Mouse (Mus musculus): ENCODE results near the gene Ryk. TPM values are rescaled to one million over a fixed set of nuclear protein-coding genes. Genes with fewer than 3 reads are reported as not detected.

Ryk gene
- total and polyA plus RNA-seq, 2 experiments from 2014 or later, result 8.8 to 66.1 TPM

GRCm38 (mm10) chr9:102834414-102834741 lies 339 bp upstream of the Ryk start:
- Histone ChIP-seq H3K4me1 (ENCODE audit: control insufficient read depth, insufficient read depth) (0 out of 2 replicates have a peak, but pooled peaks cover 6% of the 10 kb centered on the region), H3K27me3 (ENCODE audit: control insufficient read depth, insufficient read depth, low read length) (no peaks in the 10 kb centered on the region), H3K9me3 (replicated peaks; ENCODE audit: control insufficient read depth, low read length) (no peaks in the 10 kb centered on the region), H3K9ac (replicated peaks; ENCODE audit: low read depth, low read length) (peak overlapping the region; percentile 98), H3K4me2 (ENCODE audit: low read depth, low read length) (peak overlapping the region; percentile 91), H3K36me3 (replicated peaks; ENCODE audit: control insufficient read depth, insufficient read depth, low read length) (no peaks in the 10 kb centered on the region), H3K4me3 (ENCODE audit: low read depth, low read length) (peak overlapping the region; percentile 96), H3K27ac (ENCODE audit: low read depth) (peak overlapping the region; percentile 87; the same call in 1 of the 2 replicates)
- DNase-seq (ENCODE audit: low spot score), result no peak
- ATAC-seq (ENCODE audit: insufficient read depth, low read depth), result no peak
- TF ChIP-seq CTCF (IDR thresholded peaks at IDR 0.05; ENCODE audit: low read depth) (no peak), EP300 (IDR thresholded peaks at IDR 0.05; ENCODE audit: low read depth) (no peak)
- 19% methylated on average over 10 of the region's 10 CpGs for WGBS

- H3K36me3 ChIP-seq (replicated peaks; ENCODE audit: control insufficient read depth, insufficient read depth, low read length), result no peaks in the 10 kb centered on the region
- H3K9ac ChIP-seq (replicated peaks; ENCODE audit: low read depth, low read length), result 0 out of 2 replicates have a peak overlapping the region, but pooled peaks have one; percentile 98
- H3K9me3 ChIP-seq (replicated peaks; ENCODE audit: control insufficient read depth, low read length), result no peaks in the 10 kb centered on the region
- peak overlapping the region; percentile 96 for H3K4me3 ChIP-seq (ENCODE audit: low read depth, low read length)
- no peaks in the 10 kb centered on the region for H3K27me3 ChIP-seq (ENCODE audit: control insufficient read depth, insufficient read depth, low read length)
- no peak overlapping the region for H3K27ac ChIP-seq (ENCODE audit: low read depth)
- TF ChIP-seq CTCF (IDR thresholded peaks at IDR 0.05; ENCODE audit: low read depth) (no peak), EP300 (IDR thresholded peaks at IDR 0.05; ENCODE audit: low read depth) (no peak)
- WGBS, result 51% methylated on average over 9 of the region's 9 CpGs
- peak overlapping the region; percentile 91 for H3K4me2 ChIP-seq (ENCODE audit: low read depth, low read length)
- peaks cover 23% of the 10 kb centered on the region for H3K4me1 ChIP-seq (ENCODE audit: control insufficient read depth, insufficient read depth)
- ATAC-seq (ENCODE audit: insufficient read depth, low read depth), result no peak
- no peak for DNase-seq (ENCODE audit: low spot score)
Observed at GRCm38 (mm10) chr9:102836279-102836678, 1.6 kb downstream of the Ryk start.

GRCm38 (mm10) chr9:102840792-102841778 lies 6.4 kb downstream of the Ryk start:
- Histone ChIP-seq H3K4me1 (ENCODE audit: control insufficient read depth, insufficient read depth) (peaks cover 53% of the 10 kb centered on the region), H3K27me3 (ENCODE audit: control insufficient read depth, insufficient read depth, low read length) (no peaks in the 10 kb centered on the region), H3K27ac (ENCODE audit: low read depth) (peak overlapping the region; percentile 47), H3K4me3 (ENCODE audit: low read depth, low read length) (no peak overlapping the region), H3K4me2 (ENCODE audit: low read depth, low read length) (0 out of 2 replicates have a peak overlapping the region, but pooled peaks have one; percentile 7), H3K36me3 (replicated peaks; ENCODE audit: control insufficient read depth, insufficient read depth, low read length) (no peaks in the 10 kb centered on the region), H3K9ac (replicated peaks; ENCODE audit: low read depth, low read length) (no peak overlapping the region), H3K9me3 (replicated peaks; ENCODE audit: control insufficient read depth, low read length) (no peaks in the 10 kb centered on the region)
- ATAC-seq (ENCODE audit: insufficient read depth, low read depth), result peak; percentile 42; the same call in 1 of the 2 replicates
- TF ChIP-seq EP300 (IDR thresholded peaks at IDR 0.05; ENCODE audit: low read depth) (no peak), CTCF (IDR thresholded peaks at IDR 0.05; ENCODE audit: low read depth) (no peak)
- no peak for DNase-seq (ENCODE audit: low spot score)
- WGBS, result 19% methylated on average over 16 of the region's 16 CpGs

- DNase-seq (ENCODE audit: low spot score), result no peak
- no peak overlapping the region for H3K4me2 ChIP-seq (ENCODE audit: low read depth, low read length)
- no peak overlapping the region for H3K4me3 ChIP-seq (ENCODE audit: low read depth, low read length)
- H3K9ac ChIP-seq (replicated peaks; ENCODE audit: low read depth, low read length), result no peak overlapping the region
- no peaks in the 10 kb centered on the region for H3K9me3 ChIP-seq (replicated peaks; ENCODE audit: control insufficient read depth, low read length)
- 23% methylated on average over 1 of the region's 1 CpGs for WGBS
- no peak overlapping the region for H3K27ac ChIP-seq (ENCODE audit: low read depth)
- no peak for TF ChIP-seq CTCF (IDR thresholded peaks at IDR 0.05; ENCODE audit: low read depth)
- H3K27me3 ChIP-seq (ENCODE audit: control insufficient read depth, insufficient read depth, low read length), result no peaks in the 10 kb centered on the region
- ATAC-seq (ENCODE audit: insufficient read depth, low read depth), result no peak
- peaks cover 59% of the 10 kb centered on the region for H3K4me1 ChIP-seq (ENCODE audit: control insufficient read depth, insufficient read depth)
- H3K36me3 ChIP-seq (replicated peaks; ENCODE audit: control insufficient read depth, insufficient read depth, low read length), result no peaks in the 10 kb centered on the region
Observed at GRCm38 (mm10) chr9:102841832-102842231, 7.1 kb downstream of the Ryk start.

GRCm38 (mm10) chr9:102842498-102842897 lies 7.8 kb downstream of the Ryk start:
- no peaks in the 10 kb centered on the region for H3K27me3 ChIP-seq (ENCODE audit: control insufficient read depth, insufficient read depth, low read length)
- DNase-seq (ENCODE audit: low spot score), result no peak
- peaks cover 66% of the 10 kb centered on the region for H3K4me1 ChIP-seq (ENCODE audit: control insufficient read depth, insufficient read depth)
- peak overlapping the region; percentile 10; the same call in 1 of the 2 replicates for H3K27ac ChIP-seq (ENCODE audit: low read depth)
- no peak overlapping the region for H3K4me2 ChIP-seq (ENCODE audit: low read depth, low read length)
- TF ChIP-seq CTCF (IDR thresholded peaks at IDR 0.05; ENCODE audit: low read depth), result no peak
- no peak for TF ChIP-seq EP300 (IDR thresholded peaks at IDR 0.05; ENCODE audit: low read depth)
- ATAC-seq (ENCODE audit: insufficient read depth, low read depth), result no peak
- H3K4me3 ChIP-seq (ENCODE audit: low read depth, low read length), result no peak overlapping the region
- H3K9ac ChIP-seq (replicated peaks; ENCODE audit: low read depth, low read length), result no peak overlapping the region
- H3K36me3 ChIP-seq (replicated peaks; ENCODE audit: control insufficient read depth, insufficient read depth, low read length), result no peaks in the 10 kb centered on the region
- no peaks in the 10 kb centered on the region for H3K9me3 ChIP-seq (replicated peaks; ENCODE audit: control insufficient read depth, low read length)
- WGBS, result 64% methylated on average over 8 of the region's 8 CpGs

Measured in heart, postnatal 0 days (tissue).